Mouse (Mus musculus) layer of hippocampus, postnatal 10 days (tissue): ENCODE data around the gene Cerkl. TPM values are rescaled to one million over a fixed set of nuclear protein-coding genes. Genes with fewer than 3 reads are reported as not detected.
A peak's percentile ranks its signal among the peaks of the same experiment; 100 is the strongest.

ENCODE experiments used
- DNase-seq, 2 experiments: peaks; one replicate each; pipeline ENCODE4 v3.0.0; 2021; ENCODE audit warnings: low spot score in 2 of 2
- total RNA-seq, 2 experiments: library from RNA; stranded (reverse); gene quantifications; 2 replicates each; pipeline ENCODE4 v1.2.3; 2021

Cerkl gene
- total RNA-seq, 2 experiments from 2014 or later = 3.4 to 4.7 TPM

DNA sequence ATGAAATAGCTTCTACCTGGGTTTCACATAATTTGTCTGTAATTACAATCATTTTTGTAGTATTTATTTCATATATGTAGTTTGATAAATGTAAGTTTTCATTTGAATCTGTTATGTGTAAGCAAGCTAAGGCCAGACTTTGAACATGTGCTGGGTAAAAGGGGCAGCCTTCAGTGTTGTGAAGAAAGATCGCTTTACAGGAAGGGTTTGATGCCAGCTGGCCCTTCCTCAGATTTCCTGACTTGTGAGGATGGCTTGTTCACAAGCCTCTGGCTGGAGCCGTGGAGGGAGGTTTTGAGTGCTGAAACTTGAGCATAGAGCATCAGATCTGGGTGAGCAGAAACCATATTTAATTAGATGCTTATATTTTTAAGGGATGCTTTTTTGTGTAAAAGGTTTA lies 128.5 kb downstream of the Cerkl start:
- DNase-seq = no peak

DNA sequence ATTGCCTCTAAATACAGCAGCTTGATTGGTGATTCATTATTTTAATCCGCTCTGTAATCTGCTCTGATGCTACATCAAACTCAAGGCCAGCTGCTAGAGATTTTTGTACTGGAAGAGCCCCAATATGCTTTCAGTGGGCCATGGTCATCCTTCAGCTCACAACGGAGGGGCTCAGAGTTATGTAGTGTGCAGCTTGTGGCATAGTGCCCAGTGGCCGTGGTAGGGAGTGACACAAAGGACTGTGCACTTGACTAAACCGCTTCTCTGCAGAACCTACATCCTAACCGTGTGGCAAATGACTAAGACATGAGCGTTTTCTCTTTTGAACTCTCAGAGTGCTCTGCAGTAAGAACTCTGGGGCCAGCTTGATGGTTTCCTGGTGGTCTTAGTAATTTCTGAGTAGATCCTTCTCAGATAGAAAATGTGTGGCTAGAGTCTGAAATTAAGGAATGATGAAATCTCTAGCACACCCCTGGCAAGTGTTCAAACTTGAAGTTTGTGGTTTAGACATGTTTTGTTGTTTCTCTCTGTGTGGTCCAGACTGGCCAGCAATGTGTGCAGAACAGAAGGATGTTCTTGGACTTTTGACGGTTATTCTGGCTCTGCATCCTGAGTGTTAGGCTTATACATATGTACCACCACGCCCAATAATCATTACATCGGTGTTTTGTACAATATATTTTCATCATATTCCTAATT lies 140.3 kb downstream of the Cerkl start:
- DNase-seq = no peak

DNA sequence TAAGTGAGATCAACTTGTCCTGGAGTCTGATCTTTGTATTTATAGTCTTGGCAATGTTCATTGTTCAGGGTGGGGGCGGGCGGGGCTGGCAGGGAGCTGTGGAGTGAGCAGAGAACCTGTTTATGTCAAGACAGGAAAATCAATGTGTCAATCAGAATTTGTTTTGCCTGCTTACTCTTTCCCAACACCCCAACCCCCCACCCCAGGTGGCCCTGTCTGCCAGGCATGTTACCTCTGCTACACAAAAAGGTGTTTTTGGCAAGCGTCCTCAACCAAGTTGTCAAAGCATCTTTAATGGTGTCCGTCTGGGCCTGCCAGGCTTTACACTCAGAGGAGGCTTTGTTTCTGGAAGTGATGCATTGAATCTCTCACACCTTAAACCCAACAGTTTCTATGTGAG lies 141.5 kb downstream of the Cerkl start:
- no peak for DNase-seq

DNA sequence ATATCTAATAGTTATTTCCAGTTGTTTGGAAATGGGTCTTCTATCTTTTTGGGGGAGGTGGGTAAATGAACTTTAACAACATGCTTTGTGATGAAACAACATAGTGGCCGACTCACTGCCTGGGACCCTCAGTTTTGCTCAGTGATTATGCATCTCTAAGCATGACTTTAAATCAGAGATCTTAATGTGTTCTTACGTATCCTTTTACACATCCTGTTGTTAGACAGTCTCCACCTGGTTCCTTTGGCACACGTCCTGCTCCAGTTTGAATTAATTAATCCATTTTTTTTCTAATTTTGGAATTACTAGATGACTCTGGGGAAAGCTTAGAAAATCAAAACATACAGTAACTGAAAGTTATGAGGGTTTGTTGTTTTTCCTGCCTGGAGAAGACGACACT lies 144.1 kb downstream of the Cerkl start:
- no peak for DNase-seq

DNA sequence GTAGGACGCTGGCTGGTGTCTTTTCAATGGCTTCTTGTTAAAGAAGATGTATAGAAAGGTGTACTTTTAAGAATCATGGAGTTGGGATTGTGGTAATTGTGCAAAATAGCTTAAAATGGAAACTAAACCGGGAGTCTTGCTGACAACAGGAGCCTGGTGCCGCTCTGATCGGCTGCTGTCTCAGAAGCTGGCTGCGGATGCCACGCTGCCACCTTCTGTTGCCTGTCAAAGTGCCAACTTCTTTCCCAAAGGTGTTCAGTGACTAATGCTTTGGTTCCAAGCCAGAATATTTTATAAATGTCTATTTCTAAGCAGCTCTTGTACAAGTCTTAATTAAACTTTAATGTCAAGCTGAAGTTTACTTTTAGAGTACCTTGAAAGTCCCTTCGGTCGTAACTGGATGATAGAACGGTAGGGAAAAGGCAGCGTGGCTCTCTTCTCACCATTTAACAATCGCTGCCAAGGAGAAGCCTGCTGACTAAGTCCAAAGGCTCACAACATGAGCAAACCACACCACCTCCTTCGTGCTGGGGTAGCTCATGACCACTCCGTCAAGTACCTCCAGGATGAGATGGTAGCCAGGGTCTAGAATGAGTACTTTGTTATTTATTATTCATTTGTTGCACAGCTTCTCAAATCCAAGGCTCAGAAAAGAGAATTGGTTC lies 147.0 kb downstream of the Cerkl start:
- DNase-seq = no peak

DNA sequence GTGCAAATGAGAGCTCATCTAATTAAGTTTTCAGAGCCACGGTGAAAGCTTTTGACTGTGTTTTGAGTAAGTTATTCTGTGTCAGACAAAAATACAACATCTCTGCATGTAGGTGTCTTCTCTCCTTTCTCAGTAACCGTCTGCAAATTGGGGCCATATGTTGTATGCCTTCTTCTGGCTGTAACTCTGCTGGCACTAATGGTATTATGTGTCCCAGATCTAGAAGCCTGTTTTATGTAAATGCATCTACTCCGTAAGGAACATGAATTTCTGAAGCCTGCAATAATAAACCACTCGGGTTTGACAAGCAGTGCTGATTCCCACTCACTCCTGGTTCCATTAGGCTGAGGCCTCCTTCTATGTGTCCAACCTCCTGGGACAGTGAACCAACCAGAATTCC lies 149.0 kb downstream of the Cerkl start:
- DNase-seq = no peak

DNA sequence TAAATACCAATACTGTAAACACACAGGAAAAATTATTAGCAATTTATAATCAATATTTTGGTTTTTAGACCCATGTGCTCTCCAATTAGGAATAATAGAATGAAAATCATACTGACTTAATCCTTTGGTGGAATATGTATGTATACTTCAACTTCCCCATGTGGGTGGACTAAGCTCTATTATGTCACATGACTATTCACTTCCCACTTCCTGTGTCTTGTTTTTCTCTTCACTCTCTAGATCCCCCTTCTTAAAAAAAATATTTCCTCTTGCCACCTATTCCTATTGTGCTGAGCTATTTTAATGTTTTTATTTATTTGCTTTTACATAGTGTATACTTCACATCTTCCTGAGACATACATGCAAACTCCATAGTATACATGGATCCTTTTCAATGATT lies 154.2 kb downstream of the Cerkl start:
- no peak for DNase-seq

DNA sequence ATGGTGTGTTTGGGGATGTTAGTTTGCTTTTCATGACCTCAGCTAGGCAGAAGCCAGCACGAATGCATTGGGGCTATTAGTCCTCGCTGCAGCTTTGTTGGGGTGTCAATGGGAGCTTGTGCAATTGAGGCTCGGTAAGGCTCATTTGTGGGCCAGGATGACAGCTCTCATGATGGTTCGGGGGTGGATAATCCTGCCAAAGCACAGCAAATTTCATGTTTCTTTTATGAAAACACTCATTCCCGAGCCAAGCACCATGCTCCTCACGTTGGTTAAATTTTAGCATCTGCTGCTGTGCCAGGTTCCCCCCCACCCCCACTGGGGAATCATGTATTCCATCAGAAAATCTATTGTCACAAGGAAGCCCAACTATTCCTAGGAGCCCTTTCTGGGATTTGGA lies 164.2 kb downstream of the Cerkl start:
- DNase-seq = peak; percentile 23 to 34

DNA sequence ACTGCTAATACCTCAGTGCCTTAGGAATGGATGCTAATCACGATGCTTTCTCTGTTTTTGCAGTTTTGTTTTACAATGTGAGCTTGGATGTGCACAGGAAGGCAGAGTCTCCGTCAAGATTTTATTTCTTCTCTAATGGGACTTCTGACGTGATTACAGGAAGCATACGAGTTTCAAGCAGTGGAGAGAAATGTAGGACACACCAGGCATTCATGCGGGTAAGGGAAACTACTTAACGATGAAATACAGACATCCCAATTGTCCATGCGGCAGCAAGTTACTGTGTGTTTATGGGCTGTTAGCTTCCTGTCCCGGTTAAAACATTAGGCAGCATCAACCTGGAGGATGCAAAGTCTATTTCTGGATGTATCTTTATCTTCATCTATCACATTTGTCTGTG lies 164.7 kb downstream of the Cerkl start:
- DNase-seq = no peak

DNA sequence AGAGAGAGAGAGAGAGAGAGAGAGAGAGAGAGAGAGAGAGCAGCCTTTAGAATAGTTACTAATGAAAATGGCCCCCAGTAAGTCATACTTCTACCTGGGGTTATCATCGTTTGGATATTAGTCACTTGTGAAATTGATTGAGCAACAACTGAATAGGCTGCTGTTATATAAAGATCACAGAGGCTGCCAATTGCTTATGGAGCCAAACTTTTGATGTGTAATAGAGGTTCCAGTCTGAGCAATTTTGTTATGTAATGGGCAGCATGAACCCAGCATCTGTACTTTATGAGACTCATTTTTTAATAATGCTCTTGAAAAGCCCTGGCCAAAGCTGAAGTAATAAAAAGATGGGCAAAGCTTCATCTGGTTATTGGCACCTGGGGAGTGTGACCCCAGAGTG lies 166.4 kb downstream of the Cerkl start:
- no peak for DNase-seq

DNA sequence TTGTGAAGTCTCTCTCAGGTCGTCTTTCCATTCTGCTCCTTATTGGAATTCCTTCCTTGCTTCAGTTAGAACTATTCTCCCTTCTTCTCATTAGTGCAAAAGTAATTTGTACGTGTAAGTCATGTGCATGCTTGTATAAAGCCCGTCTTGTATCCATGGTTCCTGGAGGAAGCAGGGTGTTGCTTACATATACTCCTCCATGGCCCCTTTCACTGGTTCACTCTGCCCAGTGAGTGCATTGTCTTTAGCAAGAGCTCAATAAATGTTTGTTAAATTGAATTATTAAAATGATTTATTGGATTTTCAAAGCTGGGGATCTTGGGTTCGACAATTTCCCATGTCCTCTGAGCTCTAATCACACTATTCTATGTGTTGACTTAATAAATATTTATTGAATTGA lies 172.4 kb downstream of the Cerkl start:
- DNase-seq = no peak

Other genes starting within 250 kb of the Cerkl start
- gene Itga4, start 201.4 kb downstream of the Cerkl start, total RNA-seq = 10 to 100 TPM; 16.5 to 18.1 TPM
- gene Neurod1, start within 50 bp of the Cerkl start, total RNA-seq = 10 to 100 TPM; 56.3 to 66.3 TPM
- 10 to 100 TPM; 34.3 to 35.4 TPM for gene Itprid2, start 178.6 kb upstream of the Cerkl start, total RNA-seq